Mouse (Mus musculus) liver, postnatal 0 days (tissue): ENCODE measurements around the gene Rasgef1b.

Experiments
- CTCF ChIP-seq: sonication (generic); IDR thresholded peaks from 2 replicates; pipeline ENCODE4 v1.5.1; 2016; ENCODE audit warnings: antibody characterized with exemption, low read depth
- EP300 ChIP-seq: IDR thresholded peaks from 2 replicates; pipeline ENCODE4 v1.6.1; 2016; ENCODE audit warnings: antibody characterized with exemption, low read depth, mild to moderate bottlenecking

DNA sequence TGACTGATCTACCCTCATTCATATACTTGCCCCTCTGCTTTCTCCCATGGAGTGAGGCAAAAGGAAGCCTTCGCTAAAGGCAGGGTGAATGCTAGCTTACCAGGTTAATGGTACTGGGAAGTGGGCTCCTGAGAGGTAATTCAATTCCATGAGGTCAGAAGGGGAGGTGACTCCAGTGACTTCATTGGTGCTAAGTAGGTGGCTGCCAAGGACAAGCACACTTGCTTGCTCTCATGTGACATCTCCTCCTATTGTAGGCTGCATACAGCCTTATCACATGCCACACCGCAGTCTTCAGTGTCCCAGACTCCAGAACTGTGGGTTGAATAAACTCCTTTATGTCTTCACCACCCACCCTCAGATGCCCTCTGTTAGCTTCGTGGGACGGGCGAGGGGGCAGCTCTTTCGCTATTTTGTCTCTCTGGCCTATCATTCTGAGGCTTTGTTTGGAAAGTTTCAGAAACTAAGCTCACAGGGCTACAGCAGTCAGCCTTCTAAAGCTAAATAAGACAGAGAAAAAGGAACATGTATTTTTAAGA lies 441.1 kb downstream of the Rasgef1b start:
- TF ChIP-seq CTCF = no peak
- TF ChIP-seq EP300 = no peak
